Mouse (Mus musculus) limb, embryonic 11.5 days (tissue): ENCODE measurements at regions not wholly inside any gene's neighbourhood (a gene's known extent, or its start where the extent isn't known, plus 50 kb on each side); places are given as distances from the start of the nearest gene placed in this dataset.

Experiments used
- ATAC-seq: fragments of 200-750 bp; cut with Nextera tagmentation; 2 replicates; pipeline ENCODE4 v1.8.0; 2017; ENCODE audit warnings: low read depth; ENCODE audit not compliant: insufficient number of reproducible peaks, low FRiP score, low TSS enrichment
- DNase-seq: peaks from one replicate; pipeline ENCODE4 v3.0.0-alpha.2; 2015; ENCODE audit warnings: low spot score
- H3K27ac ChIP-seq: fragments of 300-500 bp; sonication (generic); replicated peaks from 2 replicates; pipeline ENCODE4 v1.5.1; 2014; ENCODE audit warnings: low read depth, mild to moderate bottlenecking, low read length
- H3K27me3 ChIP-seq: fragments of 300-500 bp; sonication (generic); 2 replicates; pipeline ENCODE4 v1.6.1; 2014; ENCODE audit warnings: mild to moderate bottlenecking, low read length, mixed read lengths; ENCODE audit not compliant: control insufficient read depth, insufficient read depth
- H3K36me3 ChIP-seq: fragments of 300-500 bp; sonication (generic); 2 replicates; pipeline ENCODE4 v1.6.1; 2014; ENCODE audit warnings: mild to moderate bottlenecking, low read length, moderate library complexity, mixed read lengths; ENCODE audit not compliant: control insufficient read depth, insufficient read depth
- H3K4me1 ChIP-seq: fragments of 300-500 bp; sonication (generic); 2 replicates; pipeline ENCODE4 v1.6.1; 2014; ENCODE audit warnings: low read length, mixed read lengths; ENCODE audit not compliant: control insufficient read depth, insufficient read depth
- H3K4me2 ChIP-seq: fragments of 300-500 bp; sonication (generic); 2 replicates; pipeline ENCODE4 v1.6.1; 2014; ENCODE audit warnings: low read depth, mild to moderate bottlenecking, moderate library complexity; ENCODE audit not compliant: severe bottlenecking
- H3K4me3 ChIP-seq: fragments of 300-500 bp; sonication (generic); 2 replicates; pipeline ENCODE4 v1.5.1; 2014; ENCODE audit warnings: low read depth, low read length
- H3K9ac ChIP-seq: fragments of 300-500 bp; sonication (generic); 2 replicates; pipeline ENCODE4 v1.6.1; 2014; ENCODE audit warnings: mild to moderate bottlenecking, low read length
- H3K9me3 ChIP-seq: fragments of 300-500 bp; sonication (generic); 2 replicates; pipeline ENCODE4 v1.6.1; 2016; ENCODE audit warnings: low read length; ENCODE audit not compliant: control insufficient read depth
- WGBS: fragments of 180-500 bp; shearing (Covaris S2); extraction: QIAGEN DNeasy Blood & Tissue Kit; methylation state at CpG from one replicate; pipeline ENCODE4 v1.1.7; 2014; 5-methylcytosine and 5-hydroxymethylcytosine counted together

GRCm38 (mm10) chr13:64007688-64008087, 81.3 kb downstream of the Hsd17b3 start:
- Histone ChIP-seq H3K4me2 (no peak overlapping the region), H3K4me3 (no peak overlapping the region), H3K9ac (no peak overlapping the region), H3K9me3 (no peaks in the 10 kb centered on the region), H3K36me3 (no peaks in the 10 kb centered on the region), H3K4me1 (peaks cover 11% of the 10 kb centered on the region), H3K27me3 (no peaks in the 10 kb centered on the region), H3K27ac (no peak overlapping the region)
- no peak for DNase-seq
- no peak for ATAC-seq
- WGBS, result 74% methylated on average over 2 of the region's 2 CpGs

GRCm38 (mm10) chr13:64002945-64003459, 86.0 kb downstream of the Hsd17b3 start:
- H3K4me3 ChIP-seq, result no peak overlapping the region
- no peaks in the 10 kb centered on the region for H3K27me3 ChIP-seq

GRCm38 (mm10) chr13:64000303-64000702, 88.7 kb downstream of the Hsd17b3 start:
- Histone ChIP-seq H3K4me2 (no peak overlapping the region), H3K27ac (no peak overlapping the region)

More at GRCm38 (mm10) chr13:64002945-64003459, 86.0 kb downstream of the Hsd17b3 start:
- Histone ChIP-seq H3K9ac (no peak overlapping the region), H3K4me1 (peaks cover 12% of the 10 kb centered on the region), H3K27ac (peak overlapping the region; percentile 59), H3K4me2 (no peak overlapping the region), H3K36me3 (no peaks in the 10 kb centered on the region), H3K9me3 (no peaks in the 10 kb centered on the region)
- ATAC-seq (peak; percentile 79; the same call in 1 of the 2 replicates), DNase-seq (peak; percentile 69)
- 3% methylated on average over 6 of the region's 6 CpGs for WGBS

GRCm38 (mm10) chr13:63998647-63999046, 90.4 kb downstream of the Hsd17b3 start:
- Histone ChIP-seq H3K9me3 (no peaks in the 10 kb centered on the region), H3K27me3 (no peaks in the 10 kb centered on the region), H3K4me1 (peaks cover 8% of the 10 kb centered on the region), H3K4me3 (no peak overlapping the region), H3K27ac (no peak overlapping the region), H3K36me3 (no peaks in the 10 kb centered on the region), H3K9ac (no peak overlapping the region), H3K4me2 (no peak overlapping the region)
- ATAC-seq (no peak), DNase-seq (no peak)
- 82% methylated on average over 10 of the region's 10 CpGs for WGBS

More at GRCm38 (mm10) chr13:64000303-64000702, 88.7 kb downstream of the Hsd17b3 start:
- Histone ChIP-seq H3K9me3 (no peaks in the 10 kb centered on the region), H3K36me3 (no peaks in the 10 kb centered on the region), H3K27me3 (no peaks in the 10 kb centered on the region), H3K4me1 (peaks cover 12% of the 10 kb centered on the region), H3K4me3 (no peak overlapping the region), H3K9ac (no peak overlapping the region)
- ATAC-seq, result no peak
- WGBS, result 75% methylated on average over 6 of the region's 6 CpGs
- no peak for DNase-seq

GRCm38 (mm10) chr13:63993857-63994477, 95.1 kb downstream of the Hsd17b3 start:
- Histone ChIP-seq H3K9me3 (no peaks in the 10 kb centered on the region), H3K27ac (no peak overlapping the region), H3K4me2 (no peak overlapping the region), H3K27me3 (no peaks in the 10 kb centered on the region), H3K4me1 (no peaks in the 10 kb centered on the region), H3K36me3 (no peaks in the 10 kb centered on the region), H3K9ac (no peak overlapping the region), H3K4me3 (no peak overlapping the region)
- DNase-seq (no peak), ATAC-seq (no peak)
- WGBS, result 82% methylated on average over 12 of the region's 12 CpGs

- DNase-seq (no peak), ATAC-seq (no peak)
- Histone ChIP-seq H3K4me2 (no peak overlapping the region), H3K36me3 (no peaks in the 10 kb centered on the region), H3K4me1 (no peaks in the 10 kb centered on the region), H3K9me3 (no peaks in the 10 kb centered on the region), H3K27me3 (no peaks in the 10 kb centered on the region), H3K4me3 (no peak overlapping the region), H3K27ac (no peak overlapping the region), H3K9ac (no peak overlapping the region)
- 81% methylated on average over 1 of the region's 1 CpGs for WGBS
These were observed 96.0 kb downstream of the Hsd17b3 start for GRCm38 (mm10) chr13:63992989-63993388.

- no peak for DNase-seq
These were observed 98.5 kb downstream of the Hsd17b3 start for GRCm38 (mm10) chr13:63990480-63990958.

GRCm38 (mm10) chr13:63989769-63990168, 99.3 kb downstream of the Hsd17b3 start:
- H3K4me2 ChIP-seq, result no peak overlapping the region
- no peak overlapping the region for H3K27ac ChIP-seq

More at GRCm38 (mm10) chr13:63990480-63990958, 98.5 kb downstream of the Hsd17b3 start:
- ATAC-seq, result no peak
- Histone ChIP-seq H3K9me3 (no peaks in the 10 kb centered on the region), H3K4me2 (peak overlapping the region; percentile 3; the same call in 1 of the 2 replicates), H3K9ac (no peak overlapping the region), H3K4me3 (no peak overlapping the region), H3K36me3 (no peaks in the 10 kb centered on the region), H3K27me3 (no peaks in the 10 kb centered on the region), H3K27ac (no peak overlapping the region), H3K4me1 (0 out of 2 replicates have a peak, but pooled peaks cover 2% of the 10 kb centered on the region)
- WGBS, result 11% methylated on average over 8 of the region's 8 CpGs

More at GRCm38 (mm10) chr13:63989769-63990168, 99.3 kb downstream of the Hsd17b3 start:
- ATAC-seq, result no peak
- 75% methylated on average over 2 of the region's 2 CpGs for WGBS
- H3K27me3 ChIP-seq, result no peaks in the 10 kb centered on the region
- no peaks in the 10 kb centered on the region for H3K9me3 ChIP-seq
- no peak overlapping the region for H3K9ac ChIP-seq
- H3K4me1 ChIP-seq, result peaks cover 6% of the 10 kb centered on the region; the same call in 1 of the 2 replicates
- no peak for DNase-seq
- no peaks in the 10 kb centered on the region for H3K36me3 ChIP-seq
- H3K4me3 ChIP-seq, result no peak overlapping the region
